Mouse (Mus musculus): ENCODE results near the gene Ppp1r9b. TPM values are rescaled to one million over a fixed set of nuclear protein-coding genes. Genes with fewer than 3 reads are reported as not detected.

Gene Ppp1r9b
- polyA plus RNA-seq, 1 experiment from 2014 or later = 70.2 TPM

- in situ Hi-C loops (cut with MboI; ENCODE audit: low pct_unique_long_range_greater_than_20kb) = no loop called here
- ChIA-PET POLR2A (interaction anchor here (1.3 to 1.8 kb wide), 2 partner anchors 16 to 19 kb away, joined by 3 to 4 read pairs; partner anchors contain the start of gene Samd14), CTCF (interaction anchor here (1.3 to 1.6 kb wide), 2 partner anchors 12 to 17 kb away, joined by 3 to 4 read pairs; no protein-coding TSS in a partner anchor)
- no peak for TF ChIP-seq CTCF (IDR thresholded peaks at IDR 0.05)
- H3K27me3 ChIP-seq = no peaks in the 10 kb centered on the region
- no peak for ATAC-seq
- no peak for DNase-seq (ENCODE audit: low read depth, low spot score)
Observed at GRCm38 (mm10) chr11:95027850-95028470, 37.1 kb downstream of the Ppp1r9b start.

- ChIA-PET POLR2A (no interaction called here), CTCF (no interaction called here)
- no peaks in the 10 kb centered on the region for H3K27me3 ChIP-seq
- TF ChIP-seq CTCF (IDR thresholded peaks at IDR 0.05) = no peak
- no peak for ATAC-seq
- DNase-seq (ENCODE audit: low read depth, low spot score) = no peak
- in situ Hi-C loops (cut with MboI; ENCODE audit: low pct_unique_long_range_greater_than_20kb) = no loop called here
Observed at GRCm38 (mm10) chr11:95032945-95033344, 42.1 kb downstream of the Ppp1r9b start.

GRCm38 (mm10) chr11:95033617-95034016, 42.8 kb downstream of the Ppp1r9b start:
- no peak for DNase-seq (ENCODE audit: low read depth, low spot score)
- POLR2A ChIA-PET = no interaction called here
- in situ Hi-C loops (cut with MboI; ENCODE audit: low pct_unique_long_range_greater_than_20kb) = no loop called here

GRCm38 (mm10) chr11:95034902-95035301, 44.1 kb downstream of the Ppp1r9b start:
- ATAC-seq = no peak
- no peak for TF ChIP-seq CTCF (IDR thresholded peaks at IDR 0.05)
- no peak for DNase-seq (ENCODE audit: low read depth, low spot score)
- ChIA-PET CTCF (no interaction called here), POLR2A (no interaction called here)
- no peaks in the 10 kb centered on the region for H3K27me3 ChIP-seq
- in situ Hi-C loops (cut with MboI; ENCODE audit: low pct_unique_long_range_greater_than_20kb) = no loop called here

More at GRCm38 (mm10) chr11:95033617-95034016, 42.8 kb downstream of the Ppp1r9b start:
- CTCF ChIA-PET = no interaction called here
- TF ChIP-seq CTCF (IDR thresholded peaks at IDR 0.05) = no peak
- no peak for ATAC-seq
- no peaks in the 10 kb centered on the region for H3K27me3 ChIP-seq

- POLR2A ChIA-PET = no interaction called here
- no peaks in the 10 kb centered on the region for H3K27me3 ChIP-seq
- DNase-seq (ENCODE audit: low read depth, low spot score) = no peak
- CTCF ChIA-PET = interaction anchor here (1.3 kb wide), 1 partner anchor 22 kb away, joined by 3 read pairs; no protein-coding TSS in a partner anchor
- TF ChIP-seq CTCF (IDR thresholded peaks at IDR 0.05) = no peak
- ATAC-seq = no peak
- in situ Hi-C loops (cut with MboI; ENCODE audit: low pct_unique_long_range_greater_than_20kb) = no loop called here
Observed at GRCm38 (mm10) chr11:95036521-95036920, 45.7 kb downstream of the Ppp1r9b start.

GRCm38 (mm10) chr11:95037306-95037705, 46.5 kb downstream of the Ppp1r9b start:
- no peak for TF ChIP-seq CTCF (IDR thresholded peaks at IDR 0.05)
- ATAC-seq (no peak), DNase-seq (ENCODE audit: low read depth, low spot score) (no peak)
- POLR2A ChIA-PET = interaction anchor here (1.2 kb wide), 1 partner anchor 26 kb away, joined by 4 read pairs; no protein-coding TSS in a partner anchor
- H3K27me3 ChIP-seq = no peaks in the 10 kb centered on the region
- CTCF ChIA-PET = interaction anchor here (1.3 kb wide), 1 partner anchor 23 kb away, joined by 3 read pairs; no protein-coding TSS in a partner anchor
- in situ Hi-C loops (cut with MboI; ENCODE audit: low pct_unique_long_range_greater_than_20kb) = no loop called here

GRCm38 (mm10) chr11:95038156-95038817, 47.5 kb downstream of the Ppp1r9b start:
- in situ Hi-C loops (cut with MboI; ENCODE audit: low pct_unique_long_range_greater_than_20kb) = no loop called here
- ChIA-PET POLR2A (interaction anchor here (1.2 kb wide), 1 partner anchor 27 kb away, joined by 4 read pairs; no protein-coding TSS in a partner anchor), CTCF (interaction anchor here (1.1 kb wide), 2 partner anchors 48 to 59 kb away, joined by 3 to 4 read pairs; no protein-coding TSS in a partner anchor)
- H3K27me3 ChIP-seq = no peaks in the 10 kb centered on the region
- no peak for ATAC-seq
- DNase-seq (ENCODE audit: low read depth, low spot score) = no peak
- TF ChIP-seq CTCF (IDR thresholded peaks at IDR 0.05) = no peak

- H3K27me3 ChIP-seq = no peaks in the 10 kb centered on the region
- DNase-seq (ENCODE audit: low read depth, low spot score) (no peak), ATAC-seq (no peak)
- POLR2A ChIA-PET = interaction anchor here (0.5 to 1.3 kb wide), 5 partner anchors 28 to 69 kb away, joined by 3 to 6 read pairs (median 4); partner anchors contain the start of gene Ppp1r9b
- no peak for TF ChIP-seq CTCF (IDR thresholded peaks at IDR 0.05)
- in situ Hi-C loops (cut with MboI; ENCODE audit: low pct_unique_long_range_greater_than_20kb) = no loop called here
- CTCF ChIA-PET = interaction anchor here (1.1 to 1.6 kb wide), 3 partner anchors 11 to 60 kb away, joined by 3 to 4 read pairs (median 4); no protein-coding TSS in a partner anchor
Observed at GRCm38 (mm10) chr11:95038818-95039655, 48.2 kb downstream of the Ppp1r9b start.

GRCm38 (mm10) chr11:95039766-95040165, 48.9 kb downstream of the Ppp1r9b start:
- ATAC-seq = no peak
- no peak for DNase-seq (ENCODE audit: low read depth, low spot score)
- ChIA-PET CTCF (interaction anchor here (1.0 to 1.6 kb wide), 2 partner anchors 12 to 27 kb away, joined by 3 to 4 read pairs; no protein-coding TSS in a partner anchor), POLR2A (interaction anchor here (0.6 to 1.3 kb wide), 2 partner anchors 29 to 50 kb away, joined by 3 to 6 read pairs; partner anchors contain the start of gene Ppp1r9b)
- in situ Hi-C loops (cut with MboI; ENCODE audit: low pct_unique_long_range_greater_than_20kb) = loop anchor here (5.0 to 10.0 kb wide), 3 partner anchors 62 to 215 kb away; partner anchors contain the start of gene Sgca
- H3K27me3 ChIP-seq = no peaks in the 10 kb centered on the region
- TF ChIP-seq CTCF (IDR thresholded peaks at IDR 0.05) = no peak
